Mouse (Mus musculus): ENCODE measurements around the gene Tubgcp3. TPM values are rescaled to one million over a fixed set of nuclear protein-coding genes. Genes with fewer than 3 reads are reported as not detected.

Gene Tubgcp3
- 20.9 and 21.7 TPM in 2 replicates for polyA plus RNA-seq (2015; fragmentation: Nextera tagmentation; extraction: Ambion mirVana)

GRCm38 (mm10) chr8:12672056-12672881 is at the start of gene Tubgcp3:
Tubgcp3 (minus strand) TSS chr8:12672248.
- H3K27ac ChIP-seq (ENCODE audit: low read length) = peak within 1 kb of the TSS; percentile 71
- peak within 1 kb of the TSS; percentile 88 for H3K9ac ChIP-seq (replicated peaks; ENCODE audit: low read depth)
- H3K4me2 ChIP-seq (replicated peaks; ENCODE audit: low read depth, low read length) = peak within 1 kb of the TSS; percentile 70
- H3K36me3 ChIP-seq (ENCODE audit: insufficient read depth, low read length) = no peaks in the 10 kb centered on the region
- DNase-seq (ENCODE audit: low spot score) (peak; percentile 96), ATAC-seq (peak; percentile 97)
- H3K27me3 ChIP-seq (replicated peaks; ENCODE audit: insufficient read depth, low read length) = no peaks in the 10 kb centered on the region; the same call in 1 of the 2 replicates
- WGBS = 3% methylated on average over 64 of the region's 65 CpGs
- peak within 1 kb of the TSS; percentile 87 for H3K4me3 ChIP-seq (ENCODE audit: low read depth, low read length)
- H3K9me3 ChIP-seq (ENCODE audit: low read length) = no peaks in the 10 kb centered on the region
- TF ChIP-seq CTCF (IDR thresholded peaks at IDR 0.05) (no peak), EP300 (IDR thresholded peaks at IDR 0.05) (no peak)
- 0 out of 2 replicates have a peak, but pooled peaks cover 3% of the 10 kb centered on the region for H3K4me1 ChIP-seq (ENCODE audit: insufficient read depth, low read depth, low read length)

GRCm38 (mm10) chr8:12719091-12719490 is 47.0 kb upstream of the Tubgcp3 start:
- H3K27ac ChIP-seq (ENCODE audit: low read length) = no peak overlapping the region
- DNase-seq (ENCODE audit: low spot score) = no peak
- H3K27me3 ChIP-seq (replicated peaks; ENCODE audit: insufficient read depth, low read length) = no peaks in the 10 kb centered on the region
- TF ChIP-seq EP300 (IDR thresholded peaks at IDR 0.05) (no peak), CTCF (IDR thresholded peaks at IDR 0.05) (no peak)
- H3K9ac ChIP-seq (replicated peaks; ENCODE audit: low read depth) = no peak overlapping the region
- H3K4me3 ChIP-seq (ENCODE audit: low read depth, low read length) = no peak overlapping the region
- H3K9me3 ChIP-seq (ENCODE audit: low read length) = no peaks in the 10 kb centered on the region
- ATAC-seq = no peak
- no peak overlapping the region for H3K4me2 ChIP-seq (replicated peaks; ENCODE audit: low read depth, low read length)
- 50% methylated on average over 9 of the region's 9 CpGs for WGBS
- H3K36me3 ChIP-seq (ENCODE audit: insufficient read depth, low read length) = no peaks in the 10 kb centered on the region
- peaks cover 3% of the 10 kb centered on the region; the same call in 1 of the 2 replicates for H3K4me1 ChIP-seq (ENCODE audit: insufficient read depth, low read depth, low read length)

- Histone ChIP-seq H3K27me3 (replicated peaks; ENCODE audit: insufficient read depth, low read length) (no peaks in the 10 kb centered on the region), H3K9me3 (ENCODE audit: low read length) (no peaks in the 10 kb centered on the region), H3K9ac (replicated peaks; ENCODE audit: low read depth) (no peak overlapping the region), H3K4me1 (ENCODE audit: insufficient read depth, low read depth, low read length) (no peaks in the 10 kb centered on the region; the same call in 1 of the 2 replicates), H3K36me3 (ENCODE audit: insufficient read depth, low read length) (no peaks in the 10 kb centered on the region), H3K4me3 (ENCODE audit: low read depth, low read length) (no peak overlapping the region), H3K4me2 (replicated peaks; ENCODE audit: low read depth, low read length) (no peak overlapping the region), H3K27ac (ENCODE audit: low read length) (no peak overlapping the region)
- no peak for DNase-seq (ENCODE audit: low spot score)
- WGBS = 75% methylated on average over 18 of the region's 18 CpGs
- TF ChIP-seq EP300 (IDR thresholded peaks at IDR 0.05) = no peak
- TF ChIP-seq CTCF (IDR thresholded peaks at IDR 0.05) = no peak
- ATAC-seq = no peak
These were observed 44.0 kb upstream of the Tubgcp3 start for GRCm38 (mm10) chr8:12715861-12716585.

- no peak overlapping the region for H3K9ac ChIP-seq (replicated peaks; ENCODE audit: low read depth)
- ATAC-seq (peak; percentile 56), DNase-seq (ENCODE audit: low spot score) (peak; percentile 56)
- no peak overlapping the region for H3K4me3 ChIP-seq (ENCODE audit: low read depth, low read length)
- H3K4me1 ChIP-seq (ENCODE audit: insufficient read depth, low read depth, low read length) = no peaks in the 10 kb centered on the region
- no peaks in the 10 kb centered on the region for H3K27me3 ChIP-seq (replicated peaks; ENCODE audit: insufficient read depth, low read length)
- TF ChIP-seq EP300 (IDR thresholded peaks at IDR 0.05) = peak; percentile 18; the same call in 1 of the 2 replicates
- TF ChIP-seq CTCF (IDR thresholded peaks at IDR 0.05) = no peak
- no peak overlapping the region for H3K27ac ChIP-seq (ENCODE audit: low read length)
- no peaks in the 10 kb centered on the region for H3K36me3 ChIP-seq (ENCODE audit: insufficient read depth, low read length)
- no peaks in the 10 kb centered on the region for H3K9me3 ChIP-seq (ENCODE audit: low read length)
- H3K4me2 ChIP-seq (replicated peaks; ENCODE audit: low read depth, low read length) = no peak overlapping the region
- WGBS = 48% methylated on average over 7 of the region's 7 CpGs
These were observed 39.6 kb upstream of the Tubgcp3 start for GRCm38 (mm10) chr8:12711623-12712022.

- 77% methylated on average over 4 of the region's 4 CpGs for WGBS
- no peak overlapping the region for H3K9ac ChIP-seq (replicated peaks; ENCODE audit: low read depth)
- no peaks in the 10 kb centered on the region for H3K36me3 ChIP-seq (ENCODE audit: insufficient read depth, low read length)
- H3K4me1 ChIP-seq (ENCODE audit: insufficient read depth, low read depth, low read length) = no peaks in the 10 kb centered on the region
- no peaks in the 10 kb centered on the region for H3K9me3 ChIP-seq (ENCODE audit: low read length)
- no peak overlapping the region for H3K27ac ChIP-seq (ENCODE audit: low read length)
- H3K27me3 ChIP-seq (replicated peaks; ENCODE audit: insufficient read depth, low read length) = no peaks in the 10 kb centered on the region
- TF ChIP-seq EP300 (IDR thresholded peaks at IDR 0.05) (no peak), CTCF (IDR thresholded peaks at IDR 0.05) (no peak)
- DNase-seq (ENCODE audit: low spot score) (peak; percentile 23), ATAC-seq (no peak)
- no peak overlapping the region for H3K4me2 ChIP-seq (replicated peaks; ENCODE audit: low read depth, low read length)
- H3K4me3 ChIP-seq (ENCODE audit: low read depth, low read length) = no peak overlapping the region
These were observed 31.5 kb upstream of the Tubgcp3 start for GRCm38 (mm10) chr8:12703597-12703996.

GRCm38 (mm10) chr8:12702290-12702689 is 30.2 kb upstream of the Tubgcp3 start:
- Histone ChIP-seq H3K9me3 (ENCODE audit: low read length) (no peaks in the 10 kb centered on the region), H3K4me3 (ENCODE audit: low read depth, low read length) (no peak overlapping the region), H3K9ac (replicated peaks; ENCODE audit: low read depth) (no peak overlapping the region), H3K27ac (ENCODE audit: low read length) (no peak overlapping the region), H3K36me3 (ENCODE audit: insufficient read depth, low read length) (no peaks in the 10 kb centered on the region), H3K4me2 (replicated peaks; ENCODE audit: low read depth, low read length) (no peak overlapping the region), H3K4me1 (ENCODE audit: insufficient read depth, low read depth, low read length) (no peaks in the 10 kb centered on the region), H3K27me3 (replicated peaks; ENCODE audit: insufficient read depth, low read length) (no peaks in the 10 kb centered on the region)
- no peak for DNase-seq (ENCODE audit: low spot score)
- 35% methylated on average over 8 of the region's 8 CpGs for WGBS
- TF ChIP-seq CTCF (IDR thresholded peaks at IDR 0.05) (no peak), EP300 (IDR thresholded peaks at IDR 0.05) (no peak)
- no peak for ATAC-seq

Measured in lung, postnatal 0 days (tissue).